Mouse (Mus musculus) kidney, postnatal 10 days (tissue): ENCODE measurements around the gene Acvr1c.

ENCODE experiments used
- DNase-seq: peaks from one replicate; pipeline ENCODE4 v3.0.0; 2021; ENCODE audit warnings: mixed read lengths

Acvr1c gene

DNA sequence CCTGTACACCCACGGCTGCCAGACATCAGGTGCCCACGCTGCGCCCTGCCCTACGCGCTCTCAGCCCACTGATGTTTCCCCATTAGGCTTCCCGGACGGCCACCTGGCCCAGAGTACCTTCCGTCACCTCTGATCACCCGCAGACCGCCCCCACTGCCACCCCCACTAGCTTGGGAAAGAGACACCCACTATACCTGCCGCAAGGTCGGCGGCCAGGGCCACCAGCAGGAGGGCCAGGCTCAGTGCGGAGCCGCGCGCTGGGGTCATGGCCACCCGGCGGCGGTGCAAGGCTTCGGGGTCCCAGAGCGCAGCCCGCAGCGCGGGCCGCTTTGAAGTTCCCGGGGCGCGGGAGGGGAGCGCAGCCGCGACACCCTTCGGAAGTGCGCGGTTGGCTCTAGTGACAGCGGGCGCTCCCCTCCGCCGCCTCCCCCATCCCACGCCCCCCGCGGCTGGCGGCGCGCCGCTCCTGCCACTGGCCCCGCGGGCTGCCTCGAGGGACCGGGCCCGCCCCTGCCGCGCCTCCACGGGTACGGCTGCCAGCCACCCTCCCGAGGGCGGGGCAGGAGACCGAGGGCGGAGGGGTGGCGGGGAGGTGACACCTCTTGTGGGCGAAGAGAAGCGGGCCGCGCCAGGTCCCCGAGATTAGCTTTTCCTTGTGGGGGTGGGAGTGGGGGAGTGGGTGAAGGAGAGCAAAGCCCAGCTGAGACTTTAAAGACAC is at the start of gene Acvr1c:
Gene Acvr1c (minus strand): TSS at position 482 of the 718 bp plus-strand sequence.
- peak; percentile 59 for DNase-seq

DNA sequence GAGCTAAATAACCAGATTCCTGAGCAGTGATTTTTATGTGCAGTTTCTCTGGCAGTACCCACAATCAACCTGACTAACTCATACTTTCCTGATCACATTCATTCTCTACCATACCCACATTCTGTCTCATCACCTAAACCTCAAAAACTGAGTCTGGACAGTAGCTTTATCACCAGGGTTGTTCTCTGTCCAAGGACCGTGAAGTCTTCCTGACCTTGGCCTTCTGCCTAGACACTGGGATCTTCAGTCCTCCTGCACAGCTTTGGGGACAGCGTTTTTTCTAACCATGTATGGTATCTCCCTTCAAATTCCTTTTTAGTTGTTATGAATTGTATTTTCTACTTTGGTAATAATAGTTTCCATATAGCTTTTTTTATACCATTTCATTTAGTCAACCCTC is 45.8 kb upstream of the Acvr1c start:
- DNase-seq, result no peak

DNA sequence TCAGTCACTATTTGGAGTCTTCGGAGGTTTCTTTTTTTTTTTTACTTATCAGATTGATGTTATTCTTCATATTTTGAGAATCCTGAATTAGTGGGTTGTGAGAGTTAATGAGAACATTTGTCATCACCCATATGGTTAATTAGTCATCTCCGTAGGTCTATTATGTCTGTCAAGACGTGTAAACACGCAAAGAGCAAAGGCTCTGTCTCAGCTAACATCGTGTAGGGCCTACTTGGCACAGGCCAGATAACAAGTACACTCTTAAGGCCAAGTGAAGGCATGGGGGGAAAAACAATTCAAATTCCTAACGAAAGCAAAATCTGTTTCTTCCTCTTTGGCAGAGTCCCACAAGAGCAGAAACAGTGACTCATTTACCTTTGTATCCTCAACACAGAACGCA is 30.9 kb upstream of the Acvr1c start:
- no peak for DNase-seq

DNA sequence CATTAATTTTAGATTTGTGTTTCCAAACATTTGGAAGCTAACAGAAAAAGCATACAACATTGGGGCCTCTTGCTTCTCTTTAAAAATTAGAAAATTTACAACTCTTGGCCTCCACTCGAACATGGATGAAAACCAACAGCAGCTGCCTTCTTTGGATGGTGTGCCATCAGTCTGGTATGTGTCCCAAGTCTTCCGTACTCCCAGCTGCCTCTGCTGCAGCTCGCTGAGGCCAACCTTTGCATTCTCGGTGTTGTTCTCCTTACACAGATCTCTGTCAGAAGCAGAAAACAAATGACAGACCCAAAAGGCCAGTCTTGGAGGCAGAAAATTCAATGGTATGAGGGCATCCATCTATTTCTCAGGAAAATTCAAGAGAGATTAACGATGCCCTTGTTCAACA is 22.3 kb upstream of the Acvr1c start:
- no peak for DNase-seq

DNA sequence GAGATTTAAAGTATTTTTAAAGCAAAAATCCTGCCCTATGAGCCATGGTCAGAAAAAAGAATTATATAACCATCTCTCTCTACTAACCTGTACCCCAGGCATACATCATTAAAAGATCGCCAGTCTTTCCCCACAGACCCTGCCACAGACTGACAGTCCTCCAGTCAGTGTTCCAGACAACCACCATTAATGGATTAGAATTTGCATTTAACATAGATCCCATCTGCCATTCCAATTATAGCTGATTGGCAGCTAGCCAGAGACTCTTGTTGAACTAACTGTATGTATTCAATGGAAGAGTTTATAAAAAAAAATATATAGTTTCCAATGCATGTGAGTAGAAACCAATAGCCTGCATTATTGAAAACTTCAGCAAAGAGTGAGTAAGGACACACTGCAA is 21.8 kb upstream of the Acvr1c start:
- DNase-seq, result no peak

DNA sequence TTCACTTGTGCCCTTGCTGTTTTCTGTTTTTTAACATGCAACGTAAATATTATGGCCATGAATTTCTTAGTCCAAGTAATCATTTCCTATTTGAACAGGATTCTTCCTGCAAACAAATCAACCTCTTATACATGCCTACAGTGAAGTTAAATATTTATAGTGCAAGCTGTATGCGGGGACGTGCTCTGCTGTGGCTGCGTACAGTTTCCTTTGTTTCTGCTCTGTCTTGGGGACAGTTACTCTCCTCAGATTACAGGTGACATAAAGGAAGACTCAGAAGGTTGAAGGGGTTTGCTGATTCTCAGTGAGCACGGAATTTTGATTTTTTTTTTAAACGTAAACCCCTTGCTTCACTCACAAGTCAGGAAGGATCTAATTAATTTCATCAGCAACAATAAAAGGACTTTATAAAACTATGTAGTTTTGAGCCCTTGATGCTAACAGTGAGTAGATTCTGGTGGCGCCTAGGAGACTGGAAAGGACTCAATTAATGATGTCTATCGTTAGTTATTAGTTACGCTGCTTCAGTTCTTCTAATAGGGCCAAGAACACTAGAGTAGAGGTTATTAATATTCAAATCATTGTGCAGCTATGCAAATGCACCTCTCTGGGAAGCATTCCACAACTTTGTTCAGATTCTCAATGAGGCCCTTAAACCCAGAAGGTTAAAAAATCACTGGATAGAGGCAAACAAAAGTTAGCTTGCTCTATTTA is 19.9 kb upstream of the Acvr1c start:
- no peak for DNase-seq

DNA sequence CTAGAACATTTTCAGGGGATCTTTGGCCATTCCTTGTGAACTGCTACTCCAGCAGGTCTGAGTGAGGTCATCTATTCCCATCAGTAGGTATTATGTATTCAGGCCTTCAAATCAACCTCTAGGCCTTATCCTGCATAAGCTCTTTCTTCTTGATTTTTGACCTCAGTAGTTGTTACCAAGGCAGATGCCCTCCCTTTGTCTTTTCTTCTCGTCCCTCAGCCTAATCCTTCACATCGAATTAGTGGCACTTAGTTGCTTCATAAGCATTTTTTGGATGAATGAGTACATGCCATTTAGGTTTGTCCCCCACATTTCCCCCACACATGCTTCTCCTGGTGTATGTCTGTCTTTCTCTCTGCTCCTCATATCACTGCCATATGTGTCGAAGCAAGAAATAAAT is 8.5 kb upstream of the Acvr1c start:
- no peak for DNase-seq

DNA sequence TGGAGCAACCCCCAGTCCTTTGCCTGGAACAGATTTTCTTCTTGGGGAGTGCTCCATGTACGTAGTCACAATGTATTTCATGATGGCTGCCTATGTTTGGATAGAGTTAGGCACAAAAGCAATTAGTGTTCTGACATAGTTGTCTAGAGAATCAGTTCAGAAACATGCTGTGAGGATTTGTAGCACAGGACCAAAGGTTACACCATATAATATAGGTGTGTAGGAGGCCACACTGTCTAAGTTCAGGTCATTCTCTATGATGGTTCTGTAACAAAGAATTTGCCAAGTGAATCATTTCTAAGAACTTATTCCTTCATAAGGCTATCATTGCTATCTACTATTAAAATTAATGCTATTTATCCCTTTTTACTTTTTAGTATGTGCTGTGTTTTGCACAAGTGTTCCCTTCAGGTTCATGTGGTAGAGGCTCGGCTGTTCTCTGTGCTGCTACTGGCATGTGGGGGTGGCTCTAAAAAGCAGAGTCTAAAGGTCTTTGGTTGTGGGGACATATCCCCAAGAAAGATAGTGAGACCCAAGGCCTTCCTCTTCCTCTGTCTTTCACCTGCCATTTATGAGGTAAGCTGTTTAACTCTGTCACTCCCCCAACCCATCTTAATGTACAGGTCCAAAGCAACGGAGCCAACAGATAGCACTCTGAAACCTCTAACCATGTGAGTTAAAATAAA is 3.8 kb upstream of the Acvr1c start:
- no peak for DNase-seq

DNA sequence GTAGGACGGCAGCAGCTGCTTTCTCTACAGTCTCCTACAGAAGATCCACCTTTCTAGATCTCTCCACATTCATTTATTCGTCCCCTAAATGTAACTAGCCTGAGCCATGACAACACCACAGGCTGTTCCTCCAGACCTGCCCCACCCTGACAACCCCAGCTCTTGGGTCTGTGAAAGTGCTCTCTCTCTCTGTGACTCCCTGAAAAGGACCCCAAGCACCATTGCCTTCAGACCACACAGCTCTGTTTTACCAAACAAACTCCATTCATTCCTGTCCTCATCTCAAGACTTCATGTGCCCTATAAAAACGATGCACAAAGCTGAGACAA is 401 bp upstream of the Acvr1c start:
- no peak for DNase-seq

DNA sequence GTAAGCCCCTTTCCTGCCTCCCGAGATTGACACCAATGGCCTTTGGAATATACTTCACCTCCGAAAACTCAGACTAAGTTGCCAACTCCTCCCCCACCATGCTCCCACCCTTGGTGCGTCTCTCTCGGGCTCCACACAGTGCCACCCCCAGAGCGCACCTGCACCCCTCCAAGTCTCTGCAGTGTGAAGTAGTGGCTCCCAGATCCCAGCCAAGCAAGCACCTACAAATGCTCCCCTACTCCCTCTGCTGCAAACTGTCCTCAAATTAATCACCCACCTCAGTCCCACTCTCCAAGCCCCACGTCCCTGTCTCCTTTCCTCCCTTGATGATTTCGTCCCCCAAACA is 654 bp downstream of the Acvr1c start:
- DNase-seq, result peak; percentile 3

DNA sequence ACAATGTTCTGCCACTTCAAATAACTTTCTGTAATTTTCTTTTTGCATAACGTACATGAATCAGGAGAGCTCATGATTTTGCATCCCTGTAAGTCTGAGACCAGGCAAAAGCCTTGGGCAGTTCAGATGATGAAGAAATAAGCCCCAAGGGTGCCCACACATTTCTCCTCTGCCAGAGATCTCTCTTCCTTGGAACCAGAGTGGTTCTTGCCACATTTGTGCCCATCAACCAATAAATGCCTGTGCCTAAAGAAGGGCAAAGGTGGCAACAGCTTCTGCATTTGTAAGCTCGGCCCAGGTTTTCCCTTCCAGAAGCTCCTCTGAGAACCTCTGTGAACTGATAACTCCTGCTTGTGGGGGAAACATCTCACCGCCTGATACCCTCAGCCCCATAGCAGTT is 3.3 kb downstream of the Acvr1c start:
- no peak for DNase-seq

DNA sequence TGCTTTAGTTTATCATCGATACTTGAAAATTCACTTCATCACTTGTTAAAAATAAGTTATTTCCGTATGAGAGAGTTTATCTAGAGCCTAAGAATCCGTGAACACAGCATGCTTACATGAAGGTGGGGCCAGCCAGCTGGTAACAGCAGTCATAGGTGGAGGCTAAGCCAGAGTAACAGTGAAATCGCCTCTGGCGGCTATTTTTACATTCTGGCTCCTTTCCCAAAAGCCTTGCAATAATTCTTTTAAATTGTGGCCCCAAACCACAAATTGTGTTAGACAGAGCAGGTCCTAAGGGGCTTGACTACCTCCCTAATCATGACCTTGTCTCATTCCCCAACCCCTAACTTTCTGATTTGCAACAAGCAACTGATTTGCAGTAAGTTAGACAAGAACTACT is 4.8 kb downstream of the Acvr1c start:
- DNase-seq, result peak; percentile 5

DNA sequence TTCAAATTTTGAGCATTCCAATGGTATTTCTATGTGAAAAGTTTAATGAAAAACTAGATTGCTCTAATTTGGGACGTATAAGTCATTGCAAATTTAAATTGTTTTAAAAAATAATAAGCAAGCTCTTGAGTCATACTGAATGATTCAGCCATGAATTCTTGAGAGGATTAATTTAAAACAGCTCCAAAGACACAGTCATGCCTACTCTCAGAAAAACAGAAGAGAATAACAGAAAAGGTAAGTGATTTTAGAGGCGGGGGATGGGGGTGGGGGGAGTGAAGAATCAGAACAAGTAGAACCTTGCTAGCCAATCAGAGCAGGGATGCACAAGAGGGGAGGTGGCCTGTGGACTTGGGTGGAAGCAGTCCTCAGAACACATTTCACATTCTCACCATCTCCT is 7.0 kb downstream of the Acvr1c start:
- no peak for DNase-seq

DNA sequence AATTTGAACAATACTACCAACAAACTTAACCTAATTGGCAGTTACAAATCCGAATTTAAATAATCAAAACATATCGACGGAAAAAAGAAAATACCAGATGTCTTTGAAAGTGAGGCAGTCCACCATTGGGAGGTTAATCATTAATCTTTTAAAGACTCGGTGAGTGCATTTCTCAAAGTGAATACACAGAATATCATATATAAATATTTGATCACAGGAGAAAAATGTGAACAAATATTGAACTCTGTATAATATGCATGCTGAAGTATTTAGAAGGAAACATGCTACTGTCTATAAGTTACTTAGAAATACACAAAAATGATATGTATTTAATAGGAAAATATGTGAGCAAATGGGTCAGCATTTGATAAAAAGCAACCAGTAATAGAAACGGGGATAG is 21.0 kb downstream of the Acvr1c start:
- DNase-seq, result no peak

DNA sequence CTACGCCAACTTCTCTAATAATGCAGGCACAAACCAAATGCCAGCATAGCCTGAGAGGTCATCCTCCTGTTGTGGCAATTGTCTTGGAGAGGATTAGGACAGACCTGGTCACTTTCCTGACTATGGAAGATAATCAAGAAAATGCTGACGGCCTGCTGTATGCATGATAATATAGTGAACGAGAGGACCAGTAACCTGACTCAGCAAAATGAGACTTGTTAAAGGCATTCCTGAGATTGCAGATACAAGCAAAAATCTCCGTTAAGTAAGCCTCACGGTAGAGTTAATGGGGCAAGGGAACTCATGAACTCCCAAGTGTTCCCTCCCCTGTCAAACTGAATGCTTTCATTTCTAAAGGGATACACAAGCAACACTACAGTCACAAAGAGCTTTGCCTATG is 28.1 kb downstream of the Acvr1c start:
- DNase-seq, result no peak

DNA sequence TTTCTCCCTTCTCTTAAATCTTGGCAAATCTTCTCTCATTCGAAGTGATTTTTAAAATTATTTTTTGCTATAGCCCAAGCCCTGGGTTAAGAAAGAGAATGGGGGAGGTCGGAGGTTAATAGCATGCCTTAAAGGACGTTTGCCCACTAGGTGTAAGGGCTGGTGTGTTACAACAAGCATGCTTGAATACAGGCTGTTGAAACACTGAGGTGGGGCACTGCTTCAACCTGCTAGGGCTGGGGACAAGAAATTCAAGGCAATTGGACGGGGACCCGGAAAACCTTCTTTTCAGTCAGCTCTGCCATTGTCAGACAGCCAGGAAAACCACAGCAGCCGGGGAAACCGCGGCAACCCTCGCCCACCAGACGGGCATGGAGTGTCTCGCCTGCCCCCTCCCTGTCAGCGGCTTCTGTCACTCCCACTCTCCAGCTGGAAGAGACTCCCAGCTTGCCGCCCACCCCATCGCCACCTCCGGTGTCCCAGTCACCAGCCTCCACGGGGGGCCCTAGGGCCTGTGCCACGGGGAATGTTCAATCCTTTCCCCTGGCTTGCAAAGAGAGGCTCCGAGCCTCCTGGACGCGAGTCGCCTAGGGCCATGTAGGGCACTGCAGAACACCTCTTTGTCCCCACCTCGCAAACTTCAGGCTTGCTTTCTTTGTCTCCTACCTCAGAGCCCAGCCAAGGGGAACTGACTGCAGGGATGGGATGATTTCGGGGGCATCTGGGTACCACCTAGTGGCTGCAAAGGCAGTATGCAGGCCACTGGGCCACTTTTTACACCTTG is 33.4 kb downstream of the Acvr1c start:
- DNase-seq, result peak; percentile 36

DNA sequence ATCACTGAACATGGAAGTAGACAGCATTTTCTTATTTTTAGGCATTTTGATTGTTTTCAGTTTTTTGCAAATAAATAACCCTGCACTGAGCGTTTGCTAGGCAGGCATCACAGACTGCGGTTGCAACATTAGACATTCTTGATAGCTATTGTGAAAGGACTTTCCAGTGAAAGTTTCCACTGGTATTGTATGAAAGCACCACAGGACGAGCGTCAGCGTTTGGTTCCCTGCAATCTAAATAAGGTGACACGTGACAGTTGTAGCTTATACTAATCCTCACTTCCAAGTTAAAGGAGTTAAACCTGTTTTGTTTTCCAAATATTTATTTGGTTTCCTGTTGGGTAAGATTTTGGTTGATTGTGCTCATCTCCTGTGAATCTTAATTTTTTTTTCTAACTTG is 34.4 kb downstream of the Acvr1c start:
- DNase-seq, result no peak

DNA sequence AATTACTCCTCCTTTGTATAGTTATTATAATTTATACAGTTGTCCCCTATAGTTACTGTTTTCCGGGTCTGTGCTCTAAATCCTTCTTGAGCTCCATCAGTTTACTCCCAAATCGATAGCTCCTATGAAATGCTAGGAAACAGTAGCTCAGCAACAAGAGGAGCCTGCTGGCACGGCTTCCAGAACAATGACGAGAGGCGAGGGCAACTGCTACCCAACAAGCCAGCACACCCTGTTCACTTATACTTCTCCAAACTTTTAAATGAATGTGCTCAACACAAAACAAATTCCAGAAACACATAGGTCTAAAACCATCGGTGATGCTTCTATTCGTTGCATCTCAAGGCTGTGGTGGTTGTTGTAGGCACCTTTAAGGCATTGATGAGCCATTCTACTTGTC is 41.5 kb downstream of the Acvr1c start:
- DNase-seq, result no peak

DNA sequence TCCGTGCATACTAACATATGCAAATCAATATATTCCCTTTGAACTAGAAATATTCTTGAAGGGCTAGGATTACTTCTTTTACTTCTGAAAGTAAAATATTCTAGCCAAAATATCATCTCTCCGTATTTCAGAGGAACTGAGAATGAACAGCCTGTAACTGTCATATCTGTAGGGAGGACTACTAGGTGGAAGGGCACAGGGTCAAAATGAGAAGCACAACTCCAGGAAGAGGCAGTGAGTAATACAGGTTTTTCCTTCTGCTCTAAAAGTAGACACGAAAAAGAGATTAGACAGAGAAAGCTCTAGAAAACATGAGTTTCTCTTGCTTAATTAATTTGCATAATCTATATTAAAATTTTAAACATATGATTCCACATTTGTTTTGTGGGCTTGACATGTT is 48.0 kb downstream of the Acvr1c start:
- DNase-seq, result no peak

DNA sequence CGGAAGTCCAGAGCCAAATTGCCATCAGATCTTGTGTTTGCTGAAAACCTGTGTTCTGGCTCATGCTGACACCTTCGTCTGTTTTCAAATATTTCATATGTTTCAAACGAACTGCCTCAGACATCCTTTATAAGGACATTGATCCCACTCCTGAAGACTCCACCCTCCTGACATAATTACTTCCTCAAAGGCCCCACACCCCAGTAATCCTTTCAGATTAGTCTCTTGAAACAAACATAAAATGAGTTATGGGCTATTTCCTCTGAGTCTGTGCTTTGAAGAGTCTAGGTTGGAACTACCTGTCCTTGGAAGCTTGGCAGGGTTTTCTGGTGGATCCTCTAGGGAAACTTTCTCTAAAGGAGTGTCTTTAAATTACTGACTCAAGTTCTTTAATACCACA is 53.2 kb downstream of the Acvr1c start:
- no peak for DNase-seq

DNA sequence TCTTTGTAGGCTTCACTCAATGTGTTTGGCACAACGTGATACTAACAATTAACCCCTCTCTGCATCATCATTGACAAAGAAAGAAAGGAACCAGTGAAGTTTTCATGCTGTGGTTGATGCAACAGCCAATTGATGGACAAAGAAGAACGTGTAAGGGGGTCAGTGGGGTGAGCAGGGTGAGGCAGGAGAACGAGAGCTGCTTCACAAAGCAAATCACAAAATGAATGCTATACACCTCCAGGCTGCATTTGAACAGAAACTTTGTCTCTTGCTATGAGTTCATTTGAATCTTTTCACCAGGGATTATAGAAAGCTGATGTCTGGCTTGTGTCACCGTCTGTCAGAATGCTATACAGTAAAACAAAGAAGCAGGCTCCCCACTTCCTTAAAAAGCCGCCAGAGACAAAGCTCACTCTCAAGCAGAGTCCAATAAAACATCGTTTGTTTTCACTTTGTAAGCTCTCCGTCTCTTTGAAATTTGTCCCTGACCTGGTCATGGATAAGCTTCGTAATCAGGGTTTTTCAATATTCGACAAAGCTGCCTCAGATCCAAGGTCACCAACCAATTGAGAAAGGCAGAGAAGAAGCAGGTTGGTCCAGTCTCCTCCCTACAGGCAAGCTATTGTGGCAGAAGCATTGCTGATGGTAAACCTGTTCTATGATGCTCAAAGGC is 67.8 kb downstream of the Acvr1c start:
- DNase-seq, result no peak

DNA sequence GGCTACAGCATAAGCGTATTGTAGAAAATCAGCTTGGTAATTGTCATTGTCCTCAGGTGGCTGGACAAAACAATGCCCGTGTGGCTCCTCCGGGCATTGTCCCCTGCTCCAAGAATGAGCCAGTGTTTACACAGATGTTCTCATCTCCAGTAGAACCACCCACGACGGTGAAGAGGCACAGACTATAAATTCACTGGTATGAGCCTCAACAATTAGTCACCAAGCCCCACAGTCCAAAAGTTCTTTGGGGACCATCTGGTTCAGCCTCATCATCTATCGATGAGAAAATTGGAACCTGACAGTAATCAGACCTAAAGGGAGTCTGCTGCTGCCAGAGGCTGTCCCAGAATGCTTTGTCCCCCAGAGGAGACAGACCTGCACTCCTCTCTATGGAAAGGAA is 68.4 kb downstream of the Acvr1c start:
- no peak for DNase-seq

DNA sequence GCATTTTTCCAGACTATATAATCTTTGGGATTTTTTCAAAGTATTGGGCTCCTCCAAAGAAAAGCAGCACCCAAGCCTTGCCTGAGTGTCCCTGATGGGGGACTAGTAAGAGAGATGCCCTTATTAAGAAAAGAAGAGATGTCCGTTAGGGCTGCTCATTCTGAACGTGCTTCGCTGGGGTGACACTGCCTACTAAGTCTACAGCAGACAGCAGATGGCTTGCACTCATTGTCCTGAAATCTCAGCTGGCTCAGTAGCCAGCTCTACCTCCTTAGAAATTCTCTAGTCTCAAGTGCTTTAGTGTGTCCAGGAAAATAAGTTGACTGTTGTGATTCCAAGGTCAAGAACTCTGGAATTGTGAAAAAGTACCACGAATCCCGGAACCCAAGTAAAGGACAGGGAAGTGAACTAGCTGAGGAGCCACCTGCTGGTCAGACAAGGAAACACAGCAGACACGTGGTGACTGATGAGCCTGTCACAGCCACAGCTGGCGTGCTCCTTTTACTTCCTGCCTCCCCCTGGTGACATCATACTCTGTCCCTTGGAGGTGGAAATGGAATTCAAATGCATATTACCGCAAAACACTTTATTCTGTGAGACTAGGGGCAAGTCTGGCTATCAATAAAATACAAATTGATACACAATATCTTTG is 75.3 kb downstream of the Acvr1c start:
- DNase-seq, result peak; percentile 77
